Mouse (Mus musculus): Measurements from ENCODE around the gene Gm8439. TPM values are rescaled to one million over a fixed set of nuclear protein-coding genes. Genes with fewer than 3 reads are reported as not detected.

The Gm8439 gene
- polyA plus RNA-seq, 1 experiment from 2014 or later, result not detected

DNA sequence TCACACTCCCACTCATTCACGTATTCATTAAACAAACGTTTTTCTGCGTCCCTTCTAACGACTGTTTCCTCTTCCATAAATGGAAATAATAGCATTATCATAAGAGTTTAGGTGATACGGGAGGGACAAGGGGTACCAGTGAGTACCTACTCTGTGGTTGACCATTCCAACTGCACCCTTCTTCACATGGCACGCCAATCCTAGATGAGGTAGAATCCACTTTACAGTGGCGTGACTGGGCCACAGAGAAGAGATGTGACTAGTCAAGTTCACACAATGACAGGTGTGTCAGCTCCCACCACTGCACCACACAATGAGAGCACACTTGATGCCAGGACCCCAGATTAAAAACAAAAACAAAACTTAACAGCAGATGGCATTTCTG is 61.7 kb downstream of the Gm8439 start:
- Histone ChIP-seq H3K4me1 (peaks cover 9% of the 10 kb centered on the region; the same call in 1 of the 2 replicates), H3K9ac (no peak overlapping the region), H3K4me2 (peak overlapping the region; percentile 62), H3K9me3 (no peaks in the 10 kb centered on the region), H3K27me3 (peaks cover 62% of the 10 kb centered on the region), H3K36me3 (no peaks in the 10 kb centered on the region), H3K4me3 (peak overlapping the region; percentile 36), H3K27ac (no peak overlapping the region)
- ATAC-seq (ENCODE audit: borderline replicate concordance, extremely low read depth, low FRiP score, low TSS enrichment), result no peak
- 19% methylated on average over 7 of the region's 7 CpGs for WGBS

DNA sequence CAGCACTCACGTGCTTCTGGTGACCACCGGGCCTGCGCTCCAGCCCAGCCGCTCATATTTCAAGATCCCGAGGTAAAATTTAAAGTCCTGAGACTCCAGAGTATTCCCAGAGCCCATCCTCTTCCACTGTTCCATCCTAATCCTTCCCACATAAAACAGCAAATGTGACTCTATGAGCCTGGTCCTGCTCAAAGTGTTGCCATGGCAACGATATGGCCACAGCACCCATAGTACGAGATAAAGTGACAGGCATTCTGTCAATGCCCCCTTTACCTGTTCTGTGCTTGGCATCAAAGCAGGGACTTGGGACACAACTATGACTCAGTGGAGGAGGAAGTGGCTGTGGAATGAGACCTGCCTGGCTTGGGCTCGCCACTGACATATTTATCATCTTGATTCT is 67.4 kb downstream of the Gm8439 start:
- H3K4me3 ChIP-seq, result no peak overlapping the region
- no peak overlapping the region for H3K4me2 ChIP-seq
- no peaks in the 10 kb centered on the region for H3K4me1 ChIP-seq
- no peak for ATAC-seq (ENCODE audit: borderline replicate concordance, extremely low read depth, low FRiP score, low TSS enrichment)
- no peaks in the 10 kb centered on the region for H3K36me3 ChIP-seq
- H3K9ac ChIP-seq, result no peak overlapping the region
- H3K27ac ChIP-seq, result no peak overlapping the region
- peaks cover 32% of the 10 kb centered on the region for H3K27me3 ChIP-seq
- no peaks in the 10 kb centered on the region for H3K9me3 ChIP-seq
- WGBS, result 68% methylated on average over 8 of the region's 8 CpGs

Other genes starting within 250 kb of the Gm8439 start
- 34.8 and 43.2 TPM in 2 replicates for gene Scmh1, start 183.5 kb upstream of the Gm8439 start, polyA plus RNA-seq (2015; fragmentation: Nextera tagmentation; extraction: Ambion mirVana)
- 0.09 TPM in 1 of 2 replicates, not detected in the other for gene Slfnl1, start 56.5 kb upstream of the Gm8439 start, polyA plus RNA-seq (2015; fragmentation: Nextera tagmentation; extraction: Ambion mirVana)
- gene Ctps, start 18.5 kb upstream of the Gm8439 start, polyA plus RNA-seq (2015; fragmentation: Nextera tagmentation; extraction: Ambion mirVana), result 85.6 and 87.4 TPM in 2 replicates
- gene Cited4, start 77.8 kb downstream of the Gm8439 start, polyA plus RNA-seq (2015; fragmentation: Nextera tagmentation; extraction: Ambion mirVana), result 2.1 and 2.5 TPM in 2 replicates
- 4.4 and 4.9 TPM in 2 replicates for gene Kcnq4, start 159.9 kb downstream of the Gm8439 start, polyA plus RNA-seq (2015; fragmentation: Nextera tagmentation; extraction: Ambion mirVana)
- 93.7 and 99.5 TPM in 2 replicates for gene Nfyc, start 242.8 kb downstream of the Gm8439 start, polyA plus RNA-seq (2015; fragmentation: Nextera tagmentation; extraction: Ambion mirVana)

All from lung, embryonic 15.5 days (tissue).